Mouse (Mus musculus) mouse trophoblast stem cell (cell line): Measurements from ENCODE around the gene Rasip1.

Experiments
- in situ Hi-C, 2 experiments: fragments of 300-500 bp; cut with MseI, MboI; formaldehyde crosslinking; loops; 2 replicates in 1 of 2; 3 replicates in 1 of 2; pipeline ENCODE4 v1.15.1; 2025

Rasip1 gene

GRCm38 (mm10) chr7:45624718-45625117 lies 2.6 kb upstream of the Rasip1 start:
- in situ Hi-C loops = no loop called here

- in situ Hi-C loops = no loop called here
Measured at GRCm38 (mm10) chr7:45625481-45625880, 1.8 kb upstream of the Rasip1 start.

GRCm38 (mm10) chr7:45626571-45627076 lies 664 bp upstream of the Rasip1 start:
- in situ Hi-C loops = no loop called here

- in situ Hi-C loops = no loop called here
Measured at GRCm38 (mm10) chr7:45628364-45629294, 1.3 kb downstream of the Rasip1 start.

GRCm38 (mm10) chr7:45630064-45630907 lies 3.0 kb downstream of the Rasip1 start:
- in situ Hi-C loops = no loop called here

GRCm38 (mm10) chr7:45632499-45632898 lies 5.2 kb downstream of the Rasip1 start:
- in situ Hi-C loops = no loop called here

GRCm38 (mm10) chr7:45634946-45635681 lies 7.8 kb downstream of the Rasip1 start:
- in situ Hi-C loops = no loop called here

- in situ Hi-C loops = no loop called here
Measured at GRCm38 (mm10) chr7:45635711-45636688, 8.7 kb downstream of the Rasip1 start.

GRCm38 (mm10) chr7:45637710-45638109 lies 10.4 kb downstream of the Rasip1 start:
- in situ Hi-C loops = no loop called here

GRCm38 (mm10) chr7:45638623-45639401 lies 11.5 kb downstream of the Rasip1 start:
- in situ Hi-C loops = no loop called here

GRCm38 (mm10) chr7:45639561-45640027 lies 12.3 kb downstream of the Rasip1 start, which contains the start of gene Mamstr:
TSS of gene Mamstr (plus strand) at chr7:45639977.
- in situ Hi-C loops = no loop called here

- in situ Hi-C loops = no loop called here
Measured at GRCm38 (mm10) chr7:45640191-45640957, 13.1 kb downstream of the Rasip1 start.

- in situ Hi-C loops = no loop called here
Measured at GRCm38 (mm10) chr7:45641391-45642040, 14.2 kb downstream of the Rasip1 start.

GRCm38 (mm10) chr7:45642083-45642482 lies 14.8 kb downstream of the Rasip1 start:
- in situ Hi-C loops = no loop called here

GRCm38 (mm10) chr7:45642503-45643255 lies 15.4 kb downstream of the Rasip1 start:
- in situ Hi-C loops = no loop called here

GRCm38 (mm10) chr7:45643441-45644178 lies 16.3 kb downstream of the Rasip1 start:
- in situ Hi-C loops = no loop called here

- in situ Hi-C loops = no loop called here
Measured at GRCm38 (mm10) chr7:45644183-45644582, 16.9 kb downstream of the Rasip1 start.
